Mouse (Mus musculus): Measurements from ENCODE around the gene Higd1c. TPM values are rescaled to one million over a fixed set of nuclear protein-coding genes. Genes with fewer than 3 reads are reported as not detected.
"Not testable (repeated sequence)": the region's sequence is repeated elsewhere in the genome, so short reads cannot be mapped to it uniquely, and the experiment has no call there.

Gene Higd1c
- polyA plus RNA-seq, 1 experiment = not detected

GRCm38 (mm10) chr15:100330739-100331138, 33.6 kb upstream of the Higd1c start:
- Histone ChIP-seq H3K27ac (ENCODE audit: control insufficient read depth, insufficient read depth, low read depth, low read length) (no peak overlapping the region), H3K27me3 (ENCODE audit: control insufficient read depth, insufficient read depth, low read length) (no peaks in the 10 kb centered on the region), H3K4me3 (ENCODE audit: control insufficient read depth, low read depth, low read length) (no peak overlapping the region), H3K4me1 (ENCODE audit: control insufficient read depth, insufficient read depth, low read length) (no peaks in the 10 kb centered on the region), H3K36me3 (ENCODE audit: control insufficient read depth, insufficient read depth, low read length) (no peaks in the 10 kb centered on the region)
- TF ChIP-seq CTCF (IDR thresholded peaks at IDR 0.05; ENCODE audit: control insufficient read depth, insufficient read depth, insufficient replicate concordance, low read depth, low read length) (no peak), POLR2A (IDR thresholded peaks at IDR 0.05; ENCODE audit: control insufficient read depth, low read depth, low read length) (no peak)

GRCm38 (mm10) chr15:100332077-100332961, 32.0 kb upstream of the Higd1c start:
- not testable (repeated sequence) for H3K36me3 ChIP-seq (ENCODE audit: control insufficient read depth, insufficient read depth, low read length); H3K27ac ChIP-seq (ENCODE audit: control insufficient read depth, insufficient read depth, low read depth, low read length); H3K27me3 ChIP-seq (ENCODE audit: control insufficient read depth, insufficient read depth, low read length); H3K4me3 ChIP-seq (ENCODE audit: control insufficient read depth, low read depth, low read length); H3K4me1 ChIP-seq (ENCODE audit: control insufficient read depth, insufficient read depth, low read length)

- Histone ChIP-seq H3K27ac (ENCODE audit: control insufficient read depth, insufficient read depth, low read depth, low read length) (no peak within 1 kb of the TSS), H3K4me3 (ENCODE audit: control insufficient read depth, low read depth, low read length) (no peak within 1 kb of the TSS), H3K4me1 (ENCODE audit: control insufficient read depth, insufficient read depth, low read length) (no peaks in the 10 kb centered on the region), H3K36me3 (ENCODE audit: control insufficient read depth, insufficient read depth, low read length) (no peaks in the 10 kb centered on the region), H3K27me3 (ENCODE audit: control insufficient read depth, insufficient read depth, low read length) (no peaks in the 10 kb centered on the region)
- TF ChIP-seq CTCF (IDR thresholded peaks at IDR 0.05; ENCODE audit: control insufficient read depth, insufficient read depth, insufficient replicate concordance, low read depth, low read length) (no peak), POLR2A (IDR thresholded peaks at IDR 0.05; ENCODE audit: control insufficient read depth, low read depth, low read length) (no peak)
Observed at GRCm38 (mm10) chr15:100334629-100335028, 29.7 kb upstream of the Higd1c start, which contains the start of gene Mettl7a3. Gene Mettl7a3 (plus strand): TSS chr15:100334929.

- not testable (repeated sequence) for H3K4me3 ChIP-seq (ENCODE audit: control insufficient read depth, low read depth, low read length)
Observed at GRCm38 (mm10) chr15:100337328-100337727, 27.0 kb upstream of the Higd1c start.

GRCm38 (mm10) chr15:100337847-100338246, 26.5 kb upstream of the Higd1c start:
- H3K36me3 ChIP-seq (ENCODE audit: control insufficient read depth, insufficient read depth, low read length); H3K27me3 ChIP-seq (ENCODE audit: control insufficient read depth, insufficient read depth, low read length); H3K4me1 ChIP-seq (ENCODE audit: control insufficient read depth, insufficient read depth, low read length); H3K27ac ChIP-seq (ENCODE audit: control insufficient read depth, insufficient read depth, low read depth, low read length); H3K4me3 ChIP-seq (ENCODE audit: control insufficient read depth, low read depth, low read length): not testable (repeated sequence)

More at GRCm38 (mm10) chr15:100337328-100337727, 27.0 kb upstream of the Higd1c start:
- not testable (repeated sequence) for H3K27ac ChIP-seq (ENCODE audit: control insufficient read depth, insufficient read depth, low read depth, low read length); H3K36me3 ChIP-seq (ENCODE audit: control insufficient read depth, insufficient read depth, low read length); H3K27me3 ChIP-seq (ENCODE audit: control insufficient read depth, insufficient read depth, low read length); H3K4me1 ChIP-seq (ENCODE audit: control insufficient read depth, insufficient read depth, low read length)

GRCm38 (mm10) chr15:100341314-100341980, 22.9 kb upstream of the Higd1c start:
- not testable (repeated sequence) for H3K27ac ChIP-seq (ENCODE audit: control insufficient read depth, insufficient read depth, low read depth, low read length); H3K27me3 ChIP-seq (ENCODE audit: control insufficient read depth, insufficient read depth, low read length); H3K4me1 ChIP-seq (ENCODE audit: control insufficient read depth, insufficient read depth, low read length); H3K36me3 ChIP-seq (ENCODE audit: control insufficient read depth, insufficient read depth, low read length); H3K4me3 ChIP-seq (ENCODE audit: control insufficient read depth, low read depth, low read length)

GRCm38 (mm10) chr15:100345484-100345883, 18.9 kb upstream of the Higd1c start:
- Histone ChIP-seq H3K4me3 (ENCODE audit: control insufficient read depth, low read depth, low read length) (no peak overlapping the region), H3K27ac (ENCODE audit: control insufficient read depth, insufficient read depth, low read depth, low read length) (no peak overlapping the region), H3K36me3 (ENCODE audit: control insufficient read depth, insufficient read depth, low read length) (no peaks in the 10 kb centered on the region), H3K4me1 (ENCODE audit: control insufficient read depth, insufficient read depth, low read length) (no peaks in the 10 kb centered on the region; the same call in 1 of the 2 replicates), H3K27me3 (ENCODE audit: control insufficient read depth, insufficient read depth, low read length) (no peaks in the 10 kb centered on the region)
- no peak for TF ChIP-seq CTCF (IDR thresholded peaks at IDR 0.05; ENCODE audit: control insufficient read depth, insufficient read depth, insufficient replicate concordance, low read depth, low read length)
- no peak for TF ChIP-seq POLR2A (IDR thresholded peaks at IDR 0.05; ENCODE audit: control insufficient read depth, low read depth, low read length)

GRCm38 (mm10) chr15:100346761-100347160, 17.6 kb upstream of the Higd1c start:
- Histone ChIP-seq H3K27me3 (ENCODE audit: control insufficient read depth, insufficient read depth, low read length) (no peaks in the 10 kb centered on the region), H3K4me3 (ENCODE audit: control insufficient read depth, low read depth, low read length) (no peak overlapping the region), H3K36me3 (ENCODE audit: control insufficient read depth, insufficient read depth, low read length) (no peaks in the 10 kb centered on the region), H3K4me1 (ENCODE audit: control insufficient read depth, insufficient read depth, low read length) (no peaks in the 10 kb centered on the region; the same call in 1 of the 2 replicates), H3K27ac (ENCODE audit: control insufficient read depth, insufficient read depth, low read depth, low read length) (no peak overlapping the region)
- TF ChIP-seq CTCF (IDR thresholded peaks at IDR 0.05; ENCODE audit: control insufficient read depth, insufficient read depth, insufficient replicate concordance, low read depth, low read length) (no peak), POLR2A (IDR thresholded peaks at IDR 0.05; ENCODE audit: control insufficient read depth, low read depth, low read length) (no peak)

Measured in testis, adult 2 months (tissue).